Mouse (Mus musculus) mesoderm, embryonic 11.5 days (tissue): ENCODE results near the gene Ccl7.
A peak's percentile ranks its signal among the peaks of the same experiment; 100 is the strongest.

ENCODE experiments used
- DNase-seq: peaks from one replicate; pipeline ENCODE4 v3.0.0-alpha.2; 2012; ENCODE audit warnings: low read depth, low spot score

Gene Ccl7

DNA sequence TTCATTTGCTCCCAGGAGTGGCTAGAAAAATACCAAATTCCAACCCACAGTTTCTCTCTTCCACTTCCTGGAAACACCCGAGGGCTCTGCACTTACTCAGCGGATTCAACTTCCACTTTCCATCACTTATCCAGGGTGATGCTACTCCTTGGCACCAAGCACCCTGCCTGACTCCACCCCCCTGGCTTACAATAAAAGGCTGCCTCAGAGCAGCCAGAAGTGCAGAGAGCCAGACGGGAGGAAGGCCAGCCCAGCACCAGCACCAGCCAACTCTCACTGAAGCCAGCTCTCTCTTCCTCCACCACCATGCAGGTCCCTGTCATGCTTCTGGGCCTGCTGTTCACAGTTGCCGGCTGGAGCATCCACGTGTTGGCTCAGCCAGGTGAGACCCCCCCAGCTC is 10.2 kb upstream of the Ccl7 start, which contains the start of gene Ccl2:
Gene Ccl2 (plus strand): TSS at position 216 of the 400 bp plus-strand sequence.
- no peak for DNase-seq

DNA sequence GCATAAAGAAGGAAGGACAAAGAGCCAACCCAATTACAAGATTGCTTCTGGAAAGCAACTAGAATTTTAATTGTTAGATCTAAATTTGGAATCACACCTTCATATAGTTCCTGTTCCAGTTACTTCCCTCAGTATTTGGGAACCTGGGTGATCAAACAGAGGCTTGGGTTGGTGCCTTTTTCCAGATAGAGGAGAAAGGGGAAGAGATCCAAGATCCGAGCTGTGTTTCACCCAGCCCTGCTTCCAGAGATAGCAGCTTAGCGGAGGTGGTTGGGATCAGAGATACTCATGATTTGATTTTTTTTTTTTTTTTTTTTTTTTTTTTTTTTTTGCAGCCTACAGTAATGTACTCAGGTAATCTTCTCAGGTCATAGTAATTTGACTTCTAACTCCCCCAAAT is 9.7 kb upstream of the Ccl7 start:
- no peak for DNase-seq

DNA sequence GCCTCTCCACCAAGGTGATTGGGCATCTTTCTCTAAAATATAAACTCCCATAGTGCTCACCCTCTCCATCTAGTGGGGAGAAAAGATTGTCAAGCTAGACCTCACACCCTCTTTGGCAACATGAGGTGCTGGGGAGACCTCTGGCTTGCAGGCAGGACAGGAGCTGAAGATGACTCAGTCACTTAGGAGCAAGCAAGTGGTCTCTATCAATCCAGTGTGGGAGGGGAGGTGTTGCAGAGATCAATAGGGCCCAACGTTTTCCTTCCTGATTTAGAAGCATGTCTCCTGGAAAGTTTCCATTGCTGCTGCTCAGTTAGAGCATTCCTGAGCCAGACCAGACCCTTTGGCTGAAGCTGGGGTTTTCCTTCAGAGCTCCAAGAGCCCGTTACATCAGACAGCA is 7.0 kb upstream of the Ccl7 start, which contains the start of gene Gm17268:
Gene Gm17268 (minus strand): TSS at position 28 of the 400 bp plus-strand sequence.
- DNase-seq, result no peak

DNA sequence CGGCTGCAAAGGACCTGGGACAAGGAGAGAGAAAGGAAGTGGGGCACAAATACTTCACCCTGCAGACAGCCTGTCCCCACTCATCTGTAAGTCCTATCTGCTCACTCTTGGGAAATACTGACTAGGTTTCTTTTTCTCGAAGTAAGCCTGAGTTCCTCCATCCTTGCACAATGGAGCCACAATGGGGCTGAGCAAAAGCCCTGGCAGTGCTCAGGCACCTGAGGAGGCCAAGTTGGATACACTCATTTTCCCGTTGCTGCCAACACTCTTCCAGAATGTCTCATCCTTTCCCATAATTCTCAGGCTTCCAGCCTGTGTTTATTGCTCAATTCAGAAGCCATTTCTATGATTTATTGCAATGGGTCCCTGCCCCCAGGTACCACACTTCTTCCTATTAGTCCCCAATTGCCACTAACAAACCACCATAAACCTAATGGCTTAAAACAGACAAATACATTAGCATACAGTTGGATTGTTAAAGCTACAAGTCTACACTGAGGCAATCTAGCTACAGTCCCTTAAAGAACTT is 6.3 kb upstream of the Ccl7 start:
- DNase-seq, result no peak

DNA sequence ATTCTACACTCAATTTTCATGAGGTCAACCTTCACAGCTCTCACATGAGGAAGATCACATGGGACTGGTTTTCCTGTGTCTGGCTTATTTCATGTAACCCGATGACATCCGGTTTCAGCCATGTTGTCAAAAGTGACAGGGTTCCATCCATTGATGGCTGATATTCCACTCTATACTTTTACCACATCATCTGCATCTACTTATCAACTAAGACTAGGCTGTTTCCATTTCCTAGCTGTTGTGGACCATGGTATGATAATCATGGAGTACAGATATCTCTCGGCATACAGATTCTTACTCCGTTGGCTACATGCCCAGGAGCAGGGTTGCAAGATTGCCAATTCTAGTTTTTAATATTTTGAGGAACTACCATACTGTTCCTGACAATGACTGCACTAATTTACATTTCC is 3.8 kb upstream of the Ccl7 start:
- no peak for DNase-seq

DNA sequence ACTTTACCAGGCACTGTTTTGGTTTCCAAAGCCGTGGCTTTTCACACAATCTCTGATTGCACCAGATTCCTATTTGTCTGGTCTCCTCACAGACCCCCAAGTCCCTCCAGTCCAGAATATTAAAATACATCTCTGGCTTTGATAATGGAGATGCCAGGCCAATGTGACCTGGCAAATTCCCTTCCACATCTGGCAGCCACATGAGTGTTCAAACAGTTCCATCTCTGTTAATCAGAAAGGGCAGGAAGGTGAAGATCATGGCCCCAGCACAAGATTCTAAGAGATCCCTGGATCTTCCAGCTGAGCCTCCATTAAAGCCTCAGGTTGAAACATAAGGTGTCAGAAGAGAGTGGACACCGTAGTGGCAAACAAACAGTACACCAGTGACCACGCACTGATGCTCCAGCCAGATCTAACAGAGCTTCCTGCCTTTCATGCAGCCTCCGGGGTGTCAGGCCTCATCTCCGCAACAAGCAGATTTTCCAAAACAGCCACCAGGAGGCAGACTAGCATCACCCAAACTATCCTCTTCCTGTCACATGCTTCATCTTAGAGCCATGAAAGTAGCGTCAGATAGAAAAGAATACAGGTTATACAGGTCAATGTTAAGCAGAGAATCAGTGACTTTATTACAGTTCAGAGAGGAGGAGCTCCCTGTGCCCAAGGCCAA is 2.4 kb downstream of the Ccl7 start:
- peak; percentile 76 for DNase-seq

DNA sequence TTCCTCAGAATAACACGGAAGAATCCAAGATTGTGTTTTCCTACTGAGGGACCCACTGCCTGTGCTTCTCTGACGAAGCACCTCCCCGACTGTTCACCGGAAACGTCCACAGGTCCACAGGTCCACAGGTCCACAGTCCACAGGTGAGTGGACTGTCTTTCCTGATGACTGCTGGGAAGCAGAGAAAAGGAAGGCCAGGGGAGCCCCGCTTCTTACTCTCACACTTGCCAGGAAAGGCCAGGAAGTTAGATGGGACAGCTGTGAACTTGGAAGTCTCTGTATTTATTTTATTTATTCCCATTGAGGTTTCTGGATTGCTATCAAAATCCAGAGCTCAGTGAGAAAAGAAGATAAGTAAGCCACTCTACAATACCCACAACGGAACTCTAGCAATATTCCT is 8.3 kb downstream of the Ccl7 start:
- DNase-seq, result no peak

DNA sequence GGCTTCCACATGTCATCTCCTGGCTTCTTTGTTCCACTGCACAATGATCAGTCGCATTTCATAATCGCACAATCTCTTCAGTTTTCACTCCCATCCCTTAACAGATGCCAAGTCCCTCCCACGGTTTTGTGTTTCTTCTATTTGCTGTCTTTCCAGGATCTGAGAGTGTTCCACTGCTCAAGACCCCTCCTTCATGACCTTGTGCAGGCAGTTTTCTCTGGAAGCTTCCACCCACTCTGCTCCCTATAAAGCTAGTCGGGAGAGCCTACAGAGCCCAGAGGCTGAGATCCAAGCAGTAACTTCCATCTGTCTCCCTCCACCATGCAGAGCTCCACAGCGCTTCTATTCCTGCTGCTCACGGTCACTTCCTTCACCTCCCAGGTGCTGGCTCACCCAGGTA is 12.1 kb downstream of the Ccl7 start, which contains the start of gene Ccl11:
Gene Ccl11 (plus strand): TSS at position 178 of the 400 bp plus-strand sequence.
- no peak for DNase-seq

DNA sequence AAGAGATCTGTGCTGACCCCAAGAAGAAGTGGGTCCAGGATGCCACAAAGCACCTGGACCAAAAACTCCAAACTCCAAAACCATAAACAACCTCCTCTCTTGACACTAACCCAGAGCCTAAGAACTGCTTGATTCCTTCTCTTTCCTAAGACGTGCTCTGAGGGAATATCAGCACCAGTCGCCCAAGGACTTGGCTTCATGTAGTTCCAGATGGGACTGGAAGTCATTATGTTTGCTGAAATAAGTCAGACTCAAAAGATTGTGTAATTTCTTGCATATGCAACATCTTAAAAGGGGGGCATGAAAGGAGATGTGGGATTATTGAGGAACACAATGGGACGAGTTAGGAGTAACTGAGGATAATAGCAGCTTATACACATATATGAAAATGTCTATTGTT is 16.7 kb downstream of the Ccl7 start:
- no peak for DNase-seq

DNA sequence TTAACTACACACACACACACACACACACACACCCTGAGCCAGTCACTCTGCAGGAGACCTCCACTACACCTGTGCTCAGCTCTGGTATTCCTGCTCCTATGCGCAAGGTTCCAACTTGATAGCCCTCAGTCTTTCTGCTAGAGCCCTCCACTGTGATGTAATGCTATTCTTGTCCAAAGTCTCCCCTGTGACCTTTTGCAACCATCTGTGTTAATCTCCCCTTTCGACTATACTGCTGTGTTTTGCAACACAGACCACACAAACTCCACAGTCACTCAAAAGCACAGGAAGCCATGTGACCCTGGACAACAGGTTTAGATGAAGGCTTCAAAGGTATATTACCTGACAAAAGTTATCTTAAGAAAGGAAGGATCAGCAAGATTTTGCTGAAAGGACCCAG is 17.9 kb downstream of the Ccl7 start:
- DNase-seq, result no peak

DNA sequence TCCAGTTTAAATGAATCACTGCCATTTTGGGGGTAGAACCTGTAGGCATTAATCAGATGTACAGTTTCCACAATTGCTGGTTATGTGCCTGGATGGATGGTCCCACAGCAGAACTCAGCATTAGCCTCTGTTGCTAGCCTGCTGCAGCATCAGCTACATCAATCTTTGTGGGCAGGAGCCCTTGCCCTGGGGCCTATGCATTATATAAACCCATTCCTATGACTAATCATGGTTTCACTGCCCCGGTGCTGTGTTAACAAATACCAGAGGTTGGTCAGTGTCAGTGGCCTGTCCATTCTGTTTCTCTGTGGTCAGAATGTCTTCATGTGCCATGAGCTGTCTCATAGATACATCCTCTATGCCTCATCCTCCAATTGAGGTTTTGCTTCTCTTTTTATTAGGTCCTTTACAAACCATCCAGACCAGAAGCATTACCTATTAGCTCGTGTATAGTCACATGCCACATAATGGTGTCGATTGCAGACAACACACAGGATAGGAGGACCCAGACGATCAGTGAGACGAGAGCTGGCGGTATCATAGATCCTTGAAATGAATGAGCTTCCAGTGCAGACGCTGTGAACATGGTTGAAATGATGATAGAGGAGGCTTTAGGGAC is 21.6 kb downstream of the Ccl7 start:
- DNase-seq, result no peak

DNA sequence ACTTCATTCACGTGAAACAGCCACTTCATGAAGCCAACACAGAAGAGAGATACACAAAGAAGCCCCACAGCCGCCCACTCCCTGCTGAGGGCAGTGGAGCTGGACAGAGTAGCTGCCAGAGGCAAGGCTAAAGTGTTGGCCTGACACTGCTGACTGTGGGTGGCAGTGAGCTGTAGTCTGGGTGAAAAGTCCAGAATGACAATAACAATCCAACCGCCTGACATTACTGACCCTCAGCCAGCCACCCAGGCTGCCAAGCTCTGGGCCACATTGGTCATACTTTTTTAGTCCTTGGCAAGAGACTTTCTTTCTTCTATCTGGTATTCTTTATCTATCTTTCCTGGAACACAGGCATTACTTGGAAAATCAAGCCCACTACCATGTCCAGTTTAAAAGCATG is 25.6 kb downstream of the Ccl7 start:
- no peak for DNase-seq

DNA sequence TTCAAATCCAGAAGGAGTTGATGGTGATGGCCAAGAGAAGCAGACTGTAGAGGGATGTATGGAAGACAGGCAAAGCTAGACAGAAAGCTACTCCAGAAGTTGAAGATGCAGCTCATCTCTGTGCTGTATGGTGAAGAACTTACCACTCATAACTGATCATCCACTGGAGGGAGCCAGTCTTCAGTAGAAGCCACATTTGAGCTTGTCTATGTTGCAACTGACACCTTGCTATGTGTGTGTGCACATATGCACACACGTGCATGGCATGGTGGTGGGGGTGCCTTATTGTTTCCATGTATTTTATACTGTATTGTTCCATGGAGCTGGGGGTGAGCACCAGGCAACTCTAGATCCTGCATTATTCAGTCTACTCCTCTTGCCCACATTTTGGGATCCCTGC is 26.9 kb downstream of the Ccl7 start:
- DNase-seq, result no peak

DNA sequence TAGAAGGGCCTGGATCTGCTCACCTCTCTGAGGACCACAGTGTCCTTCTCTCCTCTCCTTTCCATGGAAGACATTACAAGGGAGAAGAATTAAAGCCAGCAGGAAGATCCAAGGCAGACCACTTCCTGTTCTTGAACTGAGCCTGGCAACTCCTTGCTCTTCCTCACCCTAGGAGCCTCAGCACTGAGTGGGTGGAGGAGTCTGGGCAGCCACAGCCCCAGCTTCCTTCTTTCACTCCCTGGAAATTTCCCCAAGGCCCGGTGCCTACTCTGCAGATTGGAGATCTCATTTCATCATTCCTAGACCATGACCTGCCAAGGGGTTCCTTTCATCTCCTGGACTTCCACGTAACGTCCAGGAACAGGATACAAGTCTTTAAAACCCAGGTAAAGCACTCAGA is 27.5 kb downstream of the Ccl7 start:
- no peak for DNase-seq

DNA sequence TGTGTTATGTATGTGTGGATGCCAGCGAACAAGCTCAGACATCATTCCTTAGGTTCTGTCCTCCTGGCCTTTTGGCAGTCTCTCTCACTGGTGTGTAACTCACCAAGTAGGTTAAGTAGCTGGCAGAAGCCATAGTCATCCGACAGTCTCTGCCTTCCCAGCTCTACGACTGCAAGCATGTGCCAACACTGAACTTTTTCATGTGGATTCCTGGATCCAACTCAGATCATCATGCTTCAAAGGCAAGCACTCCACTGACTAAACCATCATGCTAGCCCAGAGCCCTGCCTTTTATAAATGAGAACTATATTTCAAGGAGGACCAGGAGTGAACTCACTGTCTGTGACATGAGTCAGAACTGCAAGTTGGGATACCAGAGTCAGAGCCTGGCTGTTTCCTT is 28.2 kb downstream of the Ccl7 start:
- no peak for DNase-seq

DNA sequence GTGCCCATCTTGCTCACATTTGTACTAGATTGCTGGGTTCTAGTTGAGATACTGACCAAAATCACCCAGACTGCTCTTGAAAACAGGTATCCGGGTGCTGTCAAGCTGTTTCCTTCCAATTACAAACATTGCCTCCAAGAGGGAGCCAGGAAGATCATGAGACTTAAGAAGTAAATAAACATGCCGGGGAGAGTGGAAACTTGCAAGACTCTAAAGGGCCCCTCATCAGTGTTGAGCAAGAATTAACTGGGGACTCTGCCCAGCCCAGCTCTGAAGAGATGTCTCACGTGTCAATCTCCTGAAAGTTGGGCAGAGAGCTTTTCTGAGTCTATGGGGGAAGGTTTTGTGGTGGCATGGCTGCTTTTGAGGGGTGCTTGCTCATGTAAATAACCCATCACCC is 31.5 kb downstream of the Ccl7 start:
- no peak for DNase-seq

DNA sequence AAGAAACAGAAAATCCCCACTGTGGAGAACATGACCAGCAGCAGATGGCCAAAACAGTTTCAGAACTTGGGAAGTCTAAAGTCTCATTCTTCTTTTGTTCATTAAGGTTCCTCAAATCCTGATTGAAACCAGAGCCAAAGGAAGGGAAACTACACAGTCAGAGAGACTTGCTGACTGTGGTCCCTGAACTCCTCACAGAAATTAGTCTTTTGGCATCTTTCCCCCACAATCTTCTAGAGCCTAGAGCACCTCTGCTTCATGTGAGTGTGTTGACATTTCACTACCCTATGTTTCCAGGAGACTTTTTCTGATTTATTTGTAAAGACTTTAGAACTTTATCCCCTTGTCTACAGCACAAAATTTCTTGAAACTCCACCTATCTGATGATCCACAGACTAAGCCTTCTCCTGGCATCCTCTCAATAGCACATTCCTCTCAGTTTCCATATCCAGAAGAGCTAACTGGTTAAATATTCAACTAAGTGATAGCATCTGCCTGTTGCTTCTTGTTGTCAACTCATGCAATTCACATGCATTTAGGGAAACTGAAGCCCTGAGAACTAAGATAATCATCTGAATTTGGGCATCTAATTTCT is 32.7 kb downstream of the Ccl7 start:
- no peak for DNase-seq

DNA sequence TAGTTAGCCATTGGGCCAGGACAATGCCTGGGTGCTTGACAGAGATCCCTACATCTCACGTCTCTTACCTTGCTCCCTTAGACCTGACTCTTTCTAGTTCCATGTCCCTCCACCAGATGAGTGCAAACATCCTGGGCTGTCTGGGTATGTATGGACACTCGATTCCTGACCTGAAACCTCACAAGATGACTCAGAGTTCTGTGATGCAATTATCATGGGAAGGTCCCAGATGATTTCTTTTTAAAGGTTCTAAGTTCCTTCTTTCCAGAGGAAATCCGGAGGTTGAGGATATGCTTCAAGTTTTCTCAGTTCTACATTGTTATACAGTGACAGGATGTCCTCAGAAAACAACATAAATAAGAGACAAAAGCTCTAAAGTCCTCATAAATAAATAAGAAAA is 35.4 kb downstream of the Ccl7 start:
- DNase-seq, result no peak

DNA sequence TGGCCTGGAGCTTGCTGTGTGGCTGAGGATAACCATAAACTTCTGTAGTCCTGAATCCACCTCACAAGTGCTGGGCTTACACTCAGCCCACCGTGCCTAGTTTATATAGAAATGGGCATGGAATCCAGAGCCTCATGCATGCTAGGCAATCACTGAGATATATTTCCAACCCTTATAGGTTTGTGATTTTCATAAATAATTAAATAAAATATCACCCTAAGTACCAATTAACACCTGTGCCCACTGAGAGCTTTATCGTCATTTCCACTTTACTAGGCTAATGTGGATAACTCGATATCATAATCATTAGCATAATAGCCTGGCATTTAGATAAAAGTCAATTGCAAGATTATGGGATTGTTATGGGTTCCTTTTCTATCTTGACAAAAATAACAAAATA is 38.8 kb downstream of the Ccl7 start:
- DNase-seq, result no peak
